Mouse (Mus musculus): ENCODE data around the gene Otub2.

Gene Otub2

GRCm38 (mm10) chr12:103388505-103389347 lies at the start of gene Otub2:
Gene Otub2 (plus strand): TSS chr12:103388682.
- DNase-seq (ENCODE audit: low spot score) = peak; percentile 94

- DNase-seq (ENCODE audit: low spot score) = no peak
Measured at GRCm38 (mm10) chr12:103341212-103341611, 47.3 kb upstream of the Otub2 start.

GRCm38 (mm10) chr12:103343456-103343855 lies 45.0 kb upstream of the Otub2 start:
- DNase-seq (ENCODE audit: low spot score) = no peak

DNA sequence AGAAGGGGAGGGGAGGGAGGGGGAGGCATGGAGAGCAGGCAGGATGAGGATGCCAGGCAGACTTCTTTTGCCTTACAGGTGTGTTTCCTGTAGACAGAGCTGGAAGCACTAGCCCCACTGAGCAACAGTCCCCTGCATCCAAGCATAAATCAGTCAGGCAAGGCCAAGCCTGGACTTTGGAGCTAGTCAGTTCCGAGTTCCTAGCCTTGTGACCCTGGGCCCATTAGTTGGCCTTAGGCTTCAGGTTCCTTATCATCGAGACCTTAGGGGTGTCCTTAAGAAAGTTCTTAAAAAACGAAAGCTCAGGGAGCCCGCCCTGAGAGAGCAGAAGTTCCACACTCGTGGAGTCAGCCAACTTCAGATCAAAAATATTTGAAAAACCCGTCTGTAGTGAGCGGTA lies 43.5 kb upstream of the Otub2 start:
- no peak for DNase-seq (ENCODE audit: low spot score)

- DNase-seq (ENCODE audit: low spot score) = no peak
Measured at GRCm38 (mm10) chr12:103346945-103347344, 41.5 kb upstream of the Otub2 start.

- no peak for DNase-seq (ENCODE audit: low spot score)
Measured at GRCm38 (mm10) chr12:103347406-103347805, 41.1 kb upstream of the Otub2 start.

- peak; percentile 77 for DNase-seq (ENCODE audit: low spot score)
Measured at GRCm38 (mm10) chr12:103348506-103348905, 40.0 kb upstream of the Otub2 start.

DNA sequence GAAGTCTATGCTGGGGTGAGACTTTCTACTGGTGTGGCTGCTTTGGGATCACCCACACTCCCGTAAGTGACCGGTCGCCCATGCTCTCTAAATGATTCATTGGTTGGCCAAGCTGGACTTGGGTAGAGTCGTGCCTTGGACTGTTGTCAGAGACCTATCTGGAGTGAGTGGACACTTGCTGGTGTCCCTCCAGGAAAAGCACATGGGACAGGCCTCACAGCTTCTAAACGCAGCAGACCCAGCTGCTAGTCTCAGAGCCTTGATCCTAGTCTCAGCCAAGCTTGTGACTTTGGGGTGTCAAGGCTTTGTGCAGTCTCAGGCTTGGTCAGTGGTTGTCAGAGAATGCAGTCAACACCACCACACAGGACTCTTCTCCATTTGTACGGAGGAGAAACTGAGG lies 35.7 kb upstream of the Otub2 start:
- no peak for DNase-seq (ENCODE audit: low spot score)

GRCm38 (mm10) chr12:103353538-103353937 lies 34.9 kb upstream of the Otub2 start:
- no peak for DNase-seq (ENCODE audit: low spot score)

DNA sequence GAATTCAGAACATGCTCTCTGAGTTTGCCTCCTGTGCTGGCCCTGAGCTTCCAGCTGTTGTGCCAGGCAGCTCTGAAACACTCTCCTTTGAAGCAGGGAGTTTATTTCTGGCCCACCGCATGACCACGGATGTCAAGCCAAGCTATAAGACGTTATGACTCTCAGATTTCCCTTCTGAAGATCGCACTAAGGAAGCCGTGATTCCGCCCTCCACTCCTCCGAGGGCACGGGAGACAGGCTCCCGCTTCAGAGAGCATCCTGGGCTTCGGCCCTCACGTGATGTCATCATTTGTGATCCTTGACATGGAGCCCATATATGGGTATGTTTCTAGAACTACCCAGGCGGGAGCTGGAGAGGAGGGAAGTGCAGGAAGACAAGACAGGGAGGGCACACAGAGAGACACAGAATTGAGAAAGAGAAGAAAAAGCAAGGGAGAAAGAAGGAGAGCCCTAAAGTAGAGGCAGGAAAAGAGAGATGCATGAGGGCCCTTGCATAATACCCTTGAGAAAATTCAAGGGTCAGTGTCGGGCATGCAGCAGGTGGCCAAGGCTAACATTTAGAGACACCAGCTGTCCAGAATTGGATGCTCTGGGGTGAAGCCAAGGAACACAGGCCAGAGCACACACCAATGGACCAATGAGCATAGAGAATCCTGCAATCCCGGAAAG lies 32.6 kb upstream of the Otub2 start, which contains the start of gene Asb2:
Gene Asb2 (minus strand): TSS at position 256 of the 669 bp plus-strand sequence.
- DNase-seq (ENCODE audit: low spot score) = no peak

DNA sequence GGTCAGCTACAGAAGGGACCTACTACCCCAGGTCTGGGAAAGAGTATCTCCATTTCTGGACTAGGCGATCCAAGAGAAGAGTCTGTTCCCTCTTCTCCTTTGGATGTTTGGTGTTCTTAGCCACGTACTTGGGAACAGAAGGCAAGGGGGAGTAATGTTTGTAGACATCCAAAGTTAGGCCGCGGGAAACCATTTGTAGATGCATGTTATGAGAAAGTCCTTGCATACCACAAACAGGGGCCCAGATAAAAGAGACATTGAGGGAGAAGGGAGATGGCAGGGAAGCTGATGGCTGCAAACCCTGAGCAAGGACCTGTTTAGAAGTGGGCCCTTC lies 32.1 kb upstream of the Otub2 start:
- DNase-seq (ENCODE audit: low spot score) = no peak

DNA sequence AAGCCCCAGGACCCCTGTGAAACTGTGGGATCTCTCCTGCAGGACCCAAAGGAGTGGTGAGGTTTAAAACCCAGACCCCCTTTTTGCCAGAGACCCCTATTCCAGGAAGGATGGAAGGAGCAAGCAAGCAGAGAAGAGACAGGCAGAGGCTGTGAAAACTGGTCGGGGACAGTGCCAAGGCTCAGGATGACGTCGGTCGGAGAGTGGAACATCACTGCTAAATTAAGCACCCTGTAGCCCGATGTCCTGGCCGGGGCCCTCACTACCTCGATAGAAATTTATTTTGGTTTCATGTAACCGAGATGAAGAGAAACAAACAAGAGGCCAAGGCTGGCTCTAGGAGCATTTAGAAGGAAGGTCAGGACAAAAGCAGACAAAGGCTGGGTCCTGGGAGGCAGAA lies 30.3 kb upstream of the Otub2 start:
- no peak for DNase-seq (ENCODE audit: low spot score)

GRCm38 (mm10) chr12:103358951-103359801 lies 29.3 kb upstream of the Otub2 start:
- no peak for DNase-seq (ENCODE audit: low spot score)

- no peak for DNase-seq (ENCODE audit: low spot score)
Measured at GRCm38 (mm10) chr12:103360812-103361211, 27.7 kb upstream of the Otub2 start.

GRCm38 (mm10) chr12:103361539-103362307 lies 26.8 kb upstream of the Otub2 start:
- DNase-seq (ENCODE audit: low spot score) = no peak

DNA sequence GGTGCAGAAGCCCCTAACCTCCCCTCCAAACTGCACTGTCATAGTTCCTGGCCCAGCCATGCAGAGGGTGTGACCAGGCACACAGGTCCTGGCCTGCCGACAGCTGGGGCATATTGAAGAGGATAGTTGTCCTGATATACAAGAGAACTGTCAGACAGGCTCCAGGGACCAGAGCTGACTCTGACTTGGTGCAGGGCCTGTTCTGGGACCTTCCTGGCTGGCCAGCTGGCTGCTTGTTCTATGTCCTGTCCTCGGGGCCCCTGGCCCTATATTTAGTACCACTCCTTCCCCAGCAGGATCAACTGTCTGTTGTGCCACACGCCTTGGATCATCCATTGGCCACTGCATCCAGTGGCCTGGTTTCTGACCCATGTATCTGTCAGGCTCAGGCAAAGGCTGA lies 26.1 kb upstream of the Otub2 start:
- no peak for DNase-seq (ENCODE audit: low spot score)

- DNase-seq (ENCODE audit: low spot score) = no peak
Measured at GRCm38 (mm10) chr12:103367171-103367570, 21.3 kb upstream of the Otub2 start.

GRCm38 (mm10) chr12:103367620-103368325 lies 20.7 kb upstream of the Otub2 start:
- peak; percentile 72 for DNase-seq (ENCODE audit: low spot score)

- no peak for DNase-seq (ENCODE audit: low spot score)
Measured at GRCm38 (mm10) chr12:103368326-103368669, 20.2 kb upstream of the Otub2 start.

GRCm38 (mm10) chr12:103368777-103369176 lies 19.7 kb upstream of the Otub2 start:
- DNase-seq (ENCODE audit: low spot score) = no peak

DNA sequence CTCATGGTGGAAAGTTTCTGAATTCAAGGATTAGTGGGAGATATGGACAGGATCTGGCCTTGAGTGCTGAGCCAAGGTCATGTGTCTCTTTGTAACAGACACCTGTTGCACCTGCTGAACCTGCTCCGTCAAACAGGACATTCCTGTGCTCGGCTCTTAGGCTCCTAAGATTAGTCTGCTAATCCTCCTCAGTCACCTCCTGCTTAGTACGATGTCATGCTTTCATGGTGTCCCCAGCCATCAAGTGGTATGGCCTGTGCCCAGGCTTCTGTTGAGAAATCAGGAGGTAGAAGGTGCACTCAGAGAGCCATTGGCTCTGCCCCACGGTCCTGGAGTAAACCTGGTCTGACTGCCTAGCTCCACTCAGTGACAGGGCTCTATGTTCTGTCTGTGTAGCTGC lies 17.6 kb upstream of the Otub2 start:
- DNase-seq (ENCODE audit: low spot score) = no peak
